Mouse (Mus musculus): ENCODE results near the gene Lysmd1.
A peak's percentile ranks its signal among the peaks of the same experiment; 100 is the strongest.
"Not testable (repeated sequence)": the region's sequence is repeated elsewhere in the genome, so short reads cannot be mapped to it uniquely, and the experiment has no call there.

Gene Lysmd1

DNA sequence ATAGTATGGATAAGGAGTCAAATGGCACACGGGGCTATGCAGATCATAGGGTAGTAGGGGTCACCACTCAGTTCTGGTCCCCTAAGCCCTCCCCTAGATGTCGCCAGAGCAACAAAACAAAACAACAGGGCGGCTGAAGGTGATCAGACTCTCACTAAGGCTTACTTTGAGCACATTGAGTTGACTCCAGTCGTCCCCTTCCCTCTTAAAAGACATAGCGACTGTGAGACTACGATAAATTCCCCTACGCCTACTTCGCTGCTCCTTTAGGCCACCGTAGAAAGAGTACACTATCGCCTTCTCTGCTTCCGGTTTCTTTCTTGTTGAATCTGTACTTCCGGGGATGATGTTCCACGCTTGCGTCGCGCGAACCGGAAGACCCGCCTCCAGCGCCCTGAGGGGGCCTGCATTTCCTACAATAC, at the start of gene Lysmd1, which contains the start of gene Scnm1:
TSS of gene Lysmd1 (plus strand) at position 409 of the 422 bp plus-strand sequence.
TSS of gene Scnm1 (minus strand) at position 332 of the 422 bp plus-strand sequence.
- DNase-seq (ENCODE audit: low spot score) = peak; percentile 39

DNA sequence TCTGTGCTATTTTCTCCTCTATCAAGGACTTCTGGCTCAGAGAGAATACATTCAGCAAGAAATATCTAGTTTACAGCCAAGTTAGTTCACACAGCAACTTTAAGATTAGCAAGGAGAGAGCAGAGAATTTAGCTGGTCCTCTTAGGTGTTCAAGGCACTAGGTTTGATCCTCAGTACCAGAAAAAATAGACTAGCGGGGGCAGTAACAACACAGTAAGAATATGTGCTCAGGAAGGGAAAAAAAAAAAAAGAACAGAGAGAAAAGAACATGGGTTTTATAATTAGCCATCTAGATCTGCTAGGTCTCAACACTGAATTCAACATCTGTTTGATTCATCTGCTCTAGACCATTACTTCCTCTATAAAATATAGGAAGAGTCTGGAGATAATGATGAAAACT, 45.8 kb upstream of the Lysmd1 start:
- no peak for DNase-seq (ENCODE audit: low spot score)

DNA sequence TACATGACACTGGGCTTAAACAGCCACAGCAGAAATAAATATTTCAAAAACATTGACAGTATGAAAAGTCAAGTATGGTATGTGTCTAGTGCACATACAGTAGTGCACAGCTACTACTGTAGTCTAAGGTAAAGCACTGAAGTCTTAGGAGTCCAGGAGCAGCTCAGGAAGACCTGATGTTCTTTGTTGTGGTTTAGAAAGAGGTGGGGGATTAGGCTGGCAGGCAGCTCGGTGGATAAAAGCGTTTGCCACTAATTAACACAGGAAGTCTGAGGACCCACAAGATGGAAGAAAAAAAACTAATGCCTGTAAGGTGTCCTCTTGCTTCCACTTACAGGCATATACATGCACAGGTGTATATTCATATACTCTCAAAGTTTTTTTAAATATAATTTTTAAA, 33.0 kb upstream of the Lysmd1 start:
- DNase-seq (ENCODE audit: low spot score) = no peak

DNA sequence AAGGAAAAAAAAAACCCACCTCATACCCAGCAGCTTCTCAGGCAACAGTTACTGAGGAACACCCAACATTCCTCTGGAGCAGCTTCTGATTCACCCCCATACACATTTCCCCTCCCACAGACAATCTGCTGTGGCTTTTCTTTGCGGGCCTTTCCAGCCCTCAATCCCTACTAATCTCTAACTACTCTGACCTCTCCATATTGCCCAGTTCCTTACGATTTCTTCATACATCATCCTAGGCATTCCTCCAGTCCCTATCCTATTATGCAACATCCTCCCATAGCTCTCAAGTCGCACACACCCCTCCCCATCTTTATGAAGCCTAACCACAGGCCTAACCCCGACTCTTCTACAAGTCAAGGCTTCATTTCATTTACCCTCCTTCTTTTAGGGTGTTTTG, 28.8 kb upstream of the Lysmd1 start:
- no peak for DNase-seq (ENCODE audit: low spot score)

DNA sequence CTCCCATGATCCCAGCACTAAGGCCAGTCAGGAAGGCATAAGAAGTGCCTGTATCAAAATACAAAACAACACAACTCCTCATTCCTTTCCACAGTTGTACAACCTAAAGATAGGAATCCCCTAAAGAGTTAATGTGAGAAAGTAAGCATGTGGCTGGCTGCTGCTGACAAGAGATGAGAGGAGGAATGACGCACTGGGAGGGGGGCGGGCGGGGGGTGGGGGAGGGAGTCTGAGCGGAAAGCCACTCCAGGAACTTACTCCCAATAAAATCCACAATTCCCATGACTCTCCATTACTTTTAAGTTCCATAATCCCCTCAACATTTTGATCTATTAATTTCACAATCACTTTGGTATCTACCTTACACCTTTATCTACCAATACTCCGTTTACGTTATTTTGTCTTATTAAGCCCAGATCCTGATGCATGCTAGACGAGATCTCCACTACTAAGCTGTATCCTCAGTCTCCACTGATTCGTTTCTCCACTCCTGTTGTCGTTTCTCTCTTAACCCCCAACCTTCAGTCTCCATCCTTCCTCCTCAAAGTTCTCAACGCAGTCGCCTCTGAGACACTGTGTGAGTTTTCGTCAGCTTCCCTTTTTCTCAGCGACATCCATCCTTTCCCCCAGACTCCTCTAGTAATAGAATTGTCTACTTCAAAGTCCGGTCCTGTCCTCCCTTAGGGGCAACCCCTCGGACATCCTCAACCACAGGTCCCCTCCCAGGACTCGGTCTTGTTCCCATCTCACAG, 28.1 kb upstream of the Lysmd1 start:
- no peak for DNase-seq (ENCODE audit: low spot score)

DNA sequence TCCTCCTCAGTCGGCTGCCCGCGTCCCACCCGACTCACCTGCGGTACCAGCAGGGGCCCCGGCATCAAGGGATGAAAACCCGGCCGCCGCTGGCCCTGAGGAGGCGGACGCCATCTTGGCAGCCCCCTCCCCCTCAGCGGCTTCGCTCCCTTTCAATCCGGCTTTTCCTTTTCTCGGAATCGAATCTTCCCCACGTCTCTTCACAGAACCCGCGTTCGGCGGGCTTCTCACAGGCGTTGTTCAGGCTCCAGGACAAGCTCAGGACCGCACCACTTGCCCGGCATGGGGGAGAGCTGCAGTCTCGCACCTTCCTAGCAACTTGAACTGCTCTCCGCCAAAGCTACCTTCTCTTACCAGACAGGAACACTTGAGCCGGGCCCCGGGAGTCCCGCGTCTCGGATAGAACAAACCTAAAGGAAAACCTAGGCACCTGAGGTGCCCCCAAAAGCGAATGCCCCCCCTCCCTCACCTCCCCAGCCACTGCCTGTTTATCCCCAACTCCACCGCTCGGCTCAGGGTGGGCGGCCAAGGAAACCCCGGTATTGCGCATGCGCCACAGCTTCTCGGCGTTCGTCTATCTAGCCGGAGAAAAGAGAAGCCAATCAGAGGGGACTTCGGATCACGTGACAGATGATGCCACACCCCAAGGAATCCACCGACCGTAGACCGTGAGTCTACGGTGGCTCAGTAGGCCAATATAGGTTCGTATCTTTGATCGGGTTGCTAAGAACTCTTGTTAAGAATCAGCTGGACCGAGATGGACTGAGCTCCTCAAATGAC, 27.4 kb upstream of the Lysmd1 start, which contains the start of gene Pip5k1a:
TSS of gene Pip5k1a (minus strand) at position 593 of the 780 bp plus-strand sequence.
- peak; percentile 81 for DNase-seq (ENCODE audit: low spot score)

GRCm38 (mm10) chr3:95107308-95107707, 26.6 kb upstream of the Lysmd1 start:
- DNase-seq (ENCODE audit: low spot score) = not testable (repeated sequence)

GRCm38 (mm10) chr3:95107898-95108297, 26.0 kb upstream of the Lysmd1 start:
- DNase-seq (ENCODE audit: low spot score) = no peak

DNA sequence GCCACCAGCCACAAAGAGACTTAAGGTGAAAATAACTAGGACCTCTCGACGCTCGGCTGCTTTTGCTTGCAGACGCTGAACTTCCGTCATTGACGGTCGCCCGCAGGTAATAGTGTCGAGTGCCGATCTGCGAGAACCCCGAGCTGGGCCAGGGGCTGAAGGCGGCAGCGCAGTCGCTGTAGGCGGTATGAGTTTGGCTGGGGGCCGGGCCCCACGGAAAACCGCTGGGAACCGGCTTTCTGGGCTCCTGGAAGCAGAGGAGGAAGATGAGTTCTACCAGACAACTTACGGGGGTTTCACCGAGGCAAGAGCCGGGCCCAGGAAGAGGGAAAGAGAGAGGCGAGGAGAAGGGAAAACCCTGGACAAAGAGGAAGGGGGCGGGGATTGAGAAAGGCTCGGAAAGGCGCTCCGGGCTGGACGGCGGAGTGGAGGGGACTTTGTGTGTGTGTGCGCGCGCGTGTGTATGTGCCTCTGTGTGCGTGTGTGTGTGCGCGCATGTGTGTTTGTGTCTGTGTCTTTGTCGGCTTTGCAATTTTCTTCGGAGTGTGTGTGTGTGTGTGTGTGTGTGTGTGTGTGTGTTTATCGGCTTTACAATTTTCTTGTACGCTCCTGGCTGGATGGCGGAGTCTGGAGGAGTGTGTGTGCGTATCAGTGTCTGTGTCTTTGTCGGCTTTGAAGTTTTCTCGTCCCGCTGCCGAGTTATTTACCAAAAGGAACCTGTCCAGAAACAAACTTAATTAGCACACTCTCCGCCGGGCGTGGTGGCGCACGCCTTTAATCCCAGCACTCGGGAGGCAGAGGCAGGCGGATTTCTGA, 22.8 kb upstream of the Lysmd1 start, which contains the start of gene Vps72:
TSS of gene Vps72 (plus strand) at position 112 of the 816 bp plus-strand sequence.
- DNase-seq (ENCODE audit: low spot score) = peak; percentile 85

DNA sequence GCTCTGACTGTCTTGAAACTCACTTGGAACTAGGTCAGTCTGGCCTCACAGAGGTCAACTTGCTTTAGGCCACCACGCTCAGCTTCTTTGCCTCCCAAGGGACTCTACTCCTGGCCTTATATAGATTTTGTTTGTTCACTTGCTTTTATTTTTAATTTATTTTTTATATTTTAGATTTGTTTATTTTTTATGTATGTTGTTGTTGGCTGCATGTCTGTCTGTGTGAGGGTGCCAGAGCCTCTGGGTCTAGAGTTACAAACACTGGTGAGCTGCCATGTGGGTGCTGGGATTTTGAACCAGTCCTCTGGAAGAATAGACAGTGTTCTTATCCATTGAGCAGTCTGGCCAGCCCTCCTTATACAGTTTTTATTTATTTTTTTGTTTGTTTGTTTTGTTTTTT, 21.1 kb upstream of the Lysmd1 start:
- no peak for DNase-seq (ENCODE audit: low spot score)

DNA sequence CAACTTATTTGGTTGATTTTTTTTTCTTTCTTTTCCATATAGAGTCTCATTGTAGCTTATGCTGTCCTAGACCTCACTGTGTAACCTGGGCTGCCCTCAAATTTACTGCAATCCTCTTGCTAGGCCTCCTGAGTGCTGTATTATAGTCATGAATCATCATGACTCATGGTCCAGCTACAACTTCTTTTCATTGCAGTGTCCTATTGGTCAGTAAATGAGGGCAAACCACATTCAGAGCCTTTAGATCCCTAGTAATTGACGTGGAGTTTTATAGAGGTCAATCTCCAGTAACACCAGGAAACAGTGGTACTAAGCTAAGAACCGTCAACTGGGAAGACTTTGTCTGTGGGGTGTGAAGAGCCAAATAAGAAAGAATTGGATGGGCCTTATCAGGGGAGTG, 16.1 kb upstream of the Lysmd1 start:
- no peak for DNase-seq (ENCODE audit: low spot score)

DNA sequence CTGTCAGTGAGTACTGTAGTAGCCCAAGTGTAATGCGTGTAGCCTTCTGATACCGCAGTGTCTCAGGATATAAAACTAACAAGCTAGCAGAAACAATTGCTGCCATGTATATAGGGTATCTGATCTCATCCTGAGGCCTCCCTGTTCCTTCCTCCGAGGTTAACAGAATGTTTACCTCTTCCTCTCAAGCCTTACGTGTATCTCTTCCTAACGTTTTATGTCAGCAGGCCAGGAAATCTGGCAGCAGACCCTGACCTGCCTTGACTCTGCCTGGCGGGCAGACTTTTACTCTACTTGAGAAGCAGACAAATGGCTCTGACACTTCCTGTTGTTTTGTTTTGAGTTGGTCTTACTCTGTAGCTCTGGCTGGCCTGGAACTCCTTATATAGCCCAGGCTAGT, 12.3 kb upstream of the Lysmd1 start:
- DNase-seq (ENCODE audit: low spot score) = no peak

- DNase-seq (ENCODE audit: low spot score) = no peak
Observed at GRCm38 (mm10) chr3:95124246-95124645, 9.6 kb upstream of the Lysmd1 start, which contains the start of gene Tmod4. TSS of gene Tmod4 (plus strand) at chr3:95124476.

GRCm38 (mm10) chr3:95124972-95125371, 8.9 kb upstream of the Lysmd1 start:
- DNase-seq (ENCODE audit: low spot score) = peak; percentile 40

- DNase-seq (ENCODE audit: low spot score) = no peak
Observed at GRCm38 (mm10) chr3:95129226-95129651, 4.6 kb upstream of the Lysmd1 start.

- no peak for DNase-seq (ENCODE audit: low spot score)
Observed at GRCm38 (mm10) chr3:95130081-95130480, 3.8 kb upstream of the Lysmd1 start.

- DNase-seq (ENCODE audit: low spot score) = not testable (repeated sequence)
Observed at GRCm38 (mm10) chr3:95132389-95132788, 1.5 kb upstream of the Lysmd1 start.

- DNase-seq (ENCODE audit: low spot score) = no peak
Observed at GRCm38 (mm10) chr3:95133176-95133575, 712 bp upstream of the Lysmd1 start.

DNA sequence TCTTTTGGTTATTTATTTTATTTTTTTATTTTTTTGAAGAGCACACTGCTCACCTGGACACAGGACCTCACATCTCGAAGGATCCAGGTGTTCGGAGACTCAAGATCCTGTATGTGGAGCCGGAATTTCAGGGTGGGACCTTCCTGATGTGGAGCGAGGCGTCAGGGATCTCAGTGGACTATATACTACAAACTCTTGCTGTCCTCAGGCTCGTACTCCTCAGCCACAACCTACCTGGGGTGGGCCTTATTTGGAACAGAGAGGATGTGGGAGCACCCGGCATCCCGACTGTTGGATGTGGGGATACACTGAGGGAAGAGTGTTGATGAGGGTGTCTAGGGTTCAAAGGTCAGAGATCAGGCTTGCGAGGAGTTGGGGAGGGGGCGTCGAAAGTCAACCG, 245 bp downstream of the Lysmd1 start:
- DNase-seq (ENCODE audit: low spot score) = not testable (repeated sequence)

DNA sequence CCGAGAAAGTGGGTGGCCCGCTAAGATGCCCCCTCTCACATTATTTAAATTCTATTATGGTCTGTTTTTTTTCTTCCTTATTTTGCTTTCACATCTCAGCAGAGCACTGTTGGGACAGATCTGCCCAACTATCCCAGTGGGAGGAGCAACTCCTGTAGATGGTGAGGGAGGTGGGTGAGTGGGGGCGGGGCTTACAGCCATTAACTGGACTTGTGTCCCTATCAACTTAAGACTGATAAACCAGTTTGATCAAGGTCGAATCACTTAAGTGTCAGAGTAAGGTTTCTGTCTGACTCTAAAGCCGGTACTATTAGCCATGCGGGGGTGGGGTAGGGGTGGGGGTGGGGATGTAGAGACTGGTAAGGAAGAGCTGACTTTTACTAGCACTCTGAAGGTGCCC, 1.1 kb downstream of the Lysmd1 start:
- no peak for DNase-seq (ENCODE audit: low spot score)

GRCm38 (mm10) chr3:95135433-95136052, 1.7 kb downstream of the Lysmd1 start:
- no peak for DNase-seq (ENCODE audit: low spot score)

DNA sequence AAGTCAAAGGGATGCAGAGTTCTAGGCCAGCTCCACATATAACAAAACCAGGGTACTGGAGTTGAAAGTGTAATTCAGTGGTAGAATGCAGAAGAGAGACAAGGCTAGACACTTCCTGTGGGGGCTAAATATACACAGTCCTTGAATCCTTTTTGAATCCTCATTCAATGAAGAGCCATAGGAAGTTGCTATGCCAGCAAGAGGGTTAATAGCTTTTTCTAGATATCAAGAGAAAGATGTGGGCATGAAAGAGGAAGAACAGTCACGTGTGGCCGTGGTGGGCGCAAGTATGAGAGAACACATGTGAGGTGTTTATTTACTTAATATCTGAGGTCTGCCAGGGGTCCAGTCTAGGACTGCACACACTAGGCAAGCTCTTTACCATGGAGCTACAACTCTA, 2.4 kb downstream of the Lysmd1 start:
- DNase-seq (ENCODE audit: low spot score) = no peak
